Mouse (Mus musculus) neural tube, embryonic 14.5 days (tissue): Measurements from ENCODE around the gene Hrct1. TPM values are rescaled to one million over a fixed set of nuclear protein-coding genes. Genes with fewer than 3 reads are reported as not detected.

ENCODE experiments used
- ATAC-seq: fragments of 200-750 bp; cut with Nextera tagmentation; 2 replicates; pipeline ENCODE4 v1.8.0; 2017; ENCODE audit warnings: low read depth, mild to moderate bottlenecking, moderate TSS enrichment, moderate library complexity
- H3K27ac ChIP-seq: fragments of 300-500 bp; sonication (generic); 2 replicates; pipeline ENCODE4 v1.5.1; 2014; ENCODE audit warnings: low read depth, mild to moderate bottlenecking, control low read depth, low read length, moderate library complexity, mixed read lengths
- H3K27me3 ChIP-seq: fragments of 300-500 bp; sonication (generic); 2 replicates; pipeline ENCODE4 v1.6.1; 2014; ENCODE audit warnings: low read length; ENCODE audit not compliant: control insufficient read depth, insufficient read depth
- H3K36me3 ChIP-seq: fragments of 300-500 bp; sonication (generic); 2 replicates; pipeline ENCODE4 v1.6.1; 2014; ENCODE audit warnings: low read length, mixed read lengths; ENCODE audit not compliant: control insufficient read depth, insufficient read depth
- H3K4me1 ChIP-seq: fragments of 300-500 bp; sonication (generic); 2 replicates; pipeline ENCODE4 v1.6.1; 2014; ENCODE audit warnings: low read length; ENCODE audit not compliant: control insufficient read depth, insufficient read depth
- H3K4me2 ChIP-seq: fragments of 300-500 bp; sonication (generic); 2 replicates; pipeline ENCODE4 v1.6.1; 2014; ENCODE audit warnings: mild to moderate bottlenecking, low read depth, low read length, control low read depth
- H3K4me3 ChIP-seq: fragments of 300-500 bp; sonication (generic); 2 replicates; pipeline ENCODE4 v1.5.1; 2014; ENCODE audit warnings: low read depth, low read length, control low read depth, mixed read lengths
- H3K9ac ChIP-seq: fragments of 300-500 bp; sonication (generic); replicated peaks from 2 replicates; pipeline ENCODE4 v1.6.1; 2014; ENCODE audit warnings: low read depth, mild to moderate bottlenecking, control low read depth, low read length, mixed read lengths
- H3K9me3 ChIP-seq: fragments of 300-500 bp; sonication (generic); 2 replicates; pipeline ENCODE4 v1.6.1; 2016; ENCODE audit warnings: low read length; ENCODE audit not compliant: control insufficient read depth
- WGBS: fragments of 180-500 bp; shearing (Covaris S2); extraction: QIAGEN DNeasy Blood & Tissue Kit; methylation state at CpG from one replicate; pipeline ENCODE4 v1.1.7; 2014; 5-methylcytosine and 5-hydroxymethylcytosine counted together
- polyA plus RNA-seq: library from polyadenylated mRNA; unstranded; fragments of >200 nt; fragmentation: Nextera tagmentation; extraction: Ambion mirVana; gene quantifications from 2 replicates; pipeline ENCODE4 v1.2.1, GENCODE M21; 2014

Hrct1 gene
- polyA plus RNA-seq, 1 experiment from 2014 or later, result 0.19 TPM

- H3K27me3 ChIP-seq, result no peaks in the 10 kb centered on the region
- no peak overlapping the region for H3K9ac ChIP-seq
- H3K9me3 ChIP-seq, result no peaks in the 10 kb centered on the region
- no peak for ATAC-seq
- H3K4me2 ChIP-seq, result no peak overlapping the region
- no peak overlapping the region for H3K27ac ChIP-seq
- H3K4me3 ChIP-seq, result no peak overlapping the region
- no peaks in the 10 kb centered on the region for H3K4me1 ChIP-seq
- no peaks in the 10 kb centered on the region for H3K36me3 ChIP-seq
- WGBS, result 73% methylated on average over 10 of the region's 10 CpGs
Measured at GRCm38 (mm10) chr4:43760460-43760859, 33.5 kb downstream of the Hrct1 start.

GRCm38 (mm10) chr4:43761336-43761735, 34.3 kb downstream of the Hrct1 start:
- no peak for ATAC-seq
- Histone ChIP-seq H3K9ac (no peak overlapping the region), H3K9me3 (no peaks in the 10 kb centered on the region), H3K36me3 (no peaks in the 10 kb centered on the region), H3K27ac (no peak overlapping the region), H3K4me2 (no peak overlapping the region), H3K4me3 (no peak overlapping the region), H3K27me3 (no peaks in the 10 kb centered on the region), H3K4me1 (no peaks in the 10 kb centered on the region)
- 80% methylated on average over 2 of the region's 2 CpGs for WGBS

GRCm38 (mm10) chr4:43763410-43763809, 36.4 kb downstream of the Hrct1 start:
- no peak overlapping the region for H3K4me2 ChIP-seq
- H3K36me3 ChIP-seq, result no peaks in the 10 kb centered on the region
- WGBS, result 31% methylated on average over 7 of the region's 7 CpGs
- H3K27ac ChIP-seq, result no peak overlapping the region
- H3K27me3 ChIP-seq, result no peaks in the 10 kb centered on the region
- H3K9ac ChIP-seq, result no peak overlapping the region
- ATAC-seq, result no peak
- H3K4me3 ChIP-seq, result no peak overlapping the region
- no peaks in the 10 kb centered on the region for H3K9me3 ChIP-seq
- H3K4me1 ChIP-seq, result no peaks in the 10 kb centered on the region

- ATAC-seq, result no peak
- H3K9ac ChIP-seq, result no peak overlapping the region
- H3K27ac ChIP-seq, result no peak overlapping the region
- no peaks in the 10 kb centered on the region for H3K4me1 ChIP-seq
- H3K4me2 ChIP-seq, result no peak overlapping the region
- H3K9me3 ChIP-seq, result no peaks in the 10 kb centered on the region
- H3K36me3 ChIP-seq, result no peaks in the 10 kb centered on the region
- H3K27me3 ChIP-seq, result no peaks in the 10 kb centered on the region
- no peak overlapping the region for H3K4me3 ChIP-seq
- 85% methylated on average over 5 of the region's 5 CpGs for WGBS
Measured at GRCm38 (mm10) chr4:43768341-43768740, 41.4 kb downstream of the Hrct1 start.

- 96% methylated on average over 2 of the region's 2 CpGs for WGBS
- ATAC-seq, result no peak
- Histone ChIP-seq H3K27ac (no peak overlapping the region), H3K4me3 (no peak overlapping the region), H3K36me3 (no peaks in the 10 kb centered on the region), H3K27me3 (no peaks in the 10 kb centered on the region), H3K9ac (no peak overlapping the region), H3K4me2 (no peak overlapping the region), H3K4me1 (no peaks in the 10 kb centered on the region), H3K9me3 (no peaks in the 10 kb centered on the region)
Measured at GRCm38 (mm10) chr4:43769374-43769773, 42.4 kb downstream of the Hrct1 start.

- Histone ChIP-seq H3K4me1 (no peaks in the 10 kb centered on the region), H3K27ac (no peak within 1 kb of the TSS), H3K9ac (no peak within 1 kb of the TSS), H3K9me3 (no peaks in the 10 kb centered on the region), H3K4me2 (no peak within 1 kb of the TSS), H3K4me3 (no peak within 1 kb of the TSS), H3K36me3 (no peaks in the 10 kb centered on the region), H3K27me3 (no peaks in the 10 kb centered on the region)
- WGBS, result 85% methylated on average over 6 of the region's 6 CpGs
- ATAC-seq, result no peak
Measured at GRCm38 (mm10) chr4:43770909-43771308, 43.9 kb downstream of the Hrct1 start, which contains the start of gene Olfr159. Gene Olfr159 (minus strand): TSS chr4:43771009.

GRCm38 (mm10) chr4:43771626-43772025, 44.6 kb downstream of the Hrct1 start:
- no peak overlapping the region for H3K27ac ChIP-seq
- H3K9ac ChIP-seq, result no peak overlapping the region
- WGBS, result 66% methylated on average over 6 of the region's 6 CpGs
- H3K4me2 ChIP-seq, result no peak overlapping the region
- no peak overlapping the region for H3K4me3 ChIP-seq
- no peaks in the 10 kb centered on the region for H3K4me1 ChIP-seq
- H3K27me3 ChIP-seq, result no peaks in the 10 kb centered on the region
- no peak for ATAC-seq
- H3K9me3 ChIP-seq, result no peaks in the 10 kb centered on the region
- H3K36me3 ChIP-seq, result no peaks in the 10 kb centered on the region

GRCm38 (mm10) chr4:43772304-43772703, 45.3 kb downstream of the Hrct1 start:
- Histone ChIP-seq H3K4me2 (no peak overlapping the region), H3K9ac (no peak overlapping the region), H3K9me3 (no peaks in the 10 kb centered on the region), H3K4me1 (no peaks in the 10 kb centered on the region), H3K27ac (no peak overlapping the region), H3K4me3 (no peak overlapping the region), H3K27me3 (no peaks in the 10 kb centered on the region), H3K36me3 (no peaks in the 10 kb centered on the region)
- ATAC-seq, result no peak
- 60% methylated on average over 2 of the region's 2 CpGs for WGBS
